Mouse (Mus musculus) cerebellum, postnatal 14 days (tissue): Measurements from ENCODE around the gene Tmprss2.
"Not testable (repeated sequence)": the region's sequence is repeated elsewhere in the genome, so short reads cannot be mapped to it uniquely, and the experiment has no call there.

Experiments
- DNase-seq, 2 experiments: peaks; one replicate each; pipeline ENCODE4 v3.0.0; 2021; ENCODE audit warnings: mixed read lengths in 2 of 2

Gene Tmprss2

DNA sequence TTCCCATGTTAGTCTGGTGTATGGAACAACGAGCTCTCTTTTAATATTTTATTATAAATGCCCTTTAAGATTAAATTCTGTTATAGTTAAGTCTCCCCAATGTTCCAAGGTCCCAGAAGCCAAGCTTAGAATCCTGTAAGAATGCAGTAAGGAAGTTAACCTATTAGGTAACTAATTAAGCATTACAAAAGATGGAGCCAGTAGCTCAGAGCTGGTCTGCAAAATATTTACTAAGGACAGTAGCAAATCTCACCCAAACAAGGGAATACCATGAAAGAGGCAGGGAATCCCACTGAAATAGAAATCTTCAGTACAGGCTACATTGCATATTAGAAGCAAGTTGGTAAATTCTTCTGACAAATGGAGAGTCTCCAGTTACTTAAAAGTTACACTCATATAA, 28.1 kb downstream of the Tmprss2 start:
- not testable (repeated sequence) for DNase-seq

DNA sequence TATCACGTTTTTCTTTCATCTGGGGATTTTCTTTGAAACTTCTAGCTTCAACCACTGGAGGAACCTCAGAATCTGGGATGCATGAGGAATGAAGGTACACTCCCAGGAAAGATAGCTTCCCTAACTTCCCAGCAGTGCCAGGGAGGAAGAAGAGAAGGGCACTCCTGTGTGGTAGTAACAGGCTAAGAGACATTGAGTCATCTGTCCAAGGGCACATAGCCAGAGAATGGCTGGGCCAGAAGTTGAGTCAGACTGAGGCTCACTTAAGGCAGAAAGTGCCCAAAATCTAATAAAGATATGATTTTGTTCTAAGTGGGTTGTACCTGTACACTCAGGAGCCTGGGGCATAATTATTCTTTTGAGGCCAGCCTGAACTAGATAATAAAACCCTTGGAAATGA, 41.6 kb downstream of the Tmprss2 start:
- no peak for DNase-seq

DNA sequence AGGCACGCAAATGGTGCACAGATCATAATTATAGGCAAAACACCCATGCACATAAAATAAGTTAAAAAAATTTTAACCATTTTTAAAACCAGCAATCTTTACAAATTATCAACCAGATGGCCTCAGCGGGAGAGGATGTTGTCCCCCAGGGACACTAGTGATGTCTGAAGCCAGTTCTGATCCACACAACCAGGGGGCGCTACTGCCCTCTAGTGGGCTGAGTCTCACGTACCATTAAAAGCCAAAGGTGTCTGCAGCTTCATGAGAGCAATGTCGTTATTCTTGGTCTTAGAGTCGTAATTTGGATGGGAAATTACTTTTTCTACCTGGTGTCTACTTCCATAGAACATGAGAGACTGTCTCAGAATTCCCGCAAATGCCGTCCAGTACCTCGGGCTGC, 42.3 kb downstream of the Tmprss2 start:
- peak; percentile 53 to 74 for DNase-seq

DNA sequence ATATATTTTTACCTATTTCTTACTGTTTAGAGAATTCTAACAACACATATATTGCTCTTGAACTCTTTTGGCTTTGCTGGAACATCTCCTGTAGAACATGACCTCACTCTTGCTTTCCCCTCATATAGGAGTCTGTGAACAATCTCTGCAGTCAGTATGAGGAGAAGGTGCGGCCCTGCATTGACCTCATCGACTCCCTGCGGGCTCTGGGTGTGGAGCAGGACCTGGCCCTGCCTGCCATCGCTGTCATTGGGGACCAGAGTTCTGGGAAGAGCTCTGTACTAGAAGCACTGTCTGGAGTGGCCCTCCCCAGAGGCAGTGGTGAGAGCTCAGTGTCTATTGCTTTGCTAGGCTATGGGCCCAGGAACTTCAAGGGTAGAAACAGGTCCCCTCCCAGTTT, 66.7 kb downstream of the Tmprss2 start:
- DNase-seq = no peak

DNA sequence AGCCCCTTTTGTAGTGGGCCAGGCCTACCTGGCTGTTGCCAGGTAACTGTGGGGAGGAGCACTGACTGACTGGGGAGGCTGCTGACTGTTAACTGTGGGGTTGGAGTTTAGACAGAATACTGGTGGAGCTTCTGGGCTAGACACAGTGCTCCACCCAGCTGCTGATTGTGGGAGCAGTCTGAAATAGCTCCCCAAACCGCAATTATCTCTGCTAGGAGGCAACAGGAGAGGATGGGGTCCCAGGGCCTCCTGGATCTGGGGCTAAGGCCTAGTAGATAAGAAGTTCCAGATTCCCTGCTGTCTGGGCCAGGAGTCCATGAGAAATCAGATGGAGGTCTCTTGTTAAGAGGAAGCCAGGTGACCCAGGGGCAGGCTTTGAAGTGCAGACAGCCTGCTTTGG, 74.1 kb downstream of the Tmprss2 start:
- DNase-seq = no peak

DNA sequence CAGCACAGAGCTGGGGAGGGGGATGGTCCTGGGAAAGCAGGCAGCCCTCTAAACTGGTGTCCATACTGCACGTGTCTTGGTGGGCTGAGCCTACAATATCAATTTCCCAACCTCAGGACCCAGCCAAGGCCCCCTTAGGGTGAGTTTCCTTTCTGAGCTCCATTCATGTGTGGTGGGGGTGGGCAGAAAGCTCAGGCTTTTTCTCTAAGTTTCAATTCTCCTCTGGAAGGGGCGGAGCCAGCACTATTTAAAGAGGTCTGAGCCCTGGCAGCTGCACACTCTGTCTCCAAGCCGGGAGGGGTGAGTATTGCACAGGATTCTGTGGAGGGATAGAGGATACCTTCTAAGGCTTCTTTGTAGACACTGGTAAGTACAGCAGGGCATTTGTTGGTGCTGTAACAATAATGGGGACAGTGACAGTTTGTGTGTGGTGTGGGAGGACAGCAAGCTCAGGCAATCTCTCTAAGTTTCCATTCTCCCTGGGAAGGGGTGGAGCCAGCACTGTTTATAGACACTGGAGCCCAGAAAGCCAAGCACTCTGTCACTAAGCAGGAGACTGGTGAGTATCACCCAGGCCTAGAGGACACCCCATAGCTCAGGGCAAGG, 75.1 kb downstream of the Tmprss2 start:
- DNase-seq = peak; percentile 5 to 11

DNA sequence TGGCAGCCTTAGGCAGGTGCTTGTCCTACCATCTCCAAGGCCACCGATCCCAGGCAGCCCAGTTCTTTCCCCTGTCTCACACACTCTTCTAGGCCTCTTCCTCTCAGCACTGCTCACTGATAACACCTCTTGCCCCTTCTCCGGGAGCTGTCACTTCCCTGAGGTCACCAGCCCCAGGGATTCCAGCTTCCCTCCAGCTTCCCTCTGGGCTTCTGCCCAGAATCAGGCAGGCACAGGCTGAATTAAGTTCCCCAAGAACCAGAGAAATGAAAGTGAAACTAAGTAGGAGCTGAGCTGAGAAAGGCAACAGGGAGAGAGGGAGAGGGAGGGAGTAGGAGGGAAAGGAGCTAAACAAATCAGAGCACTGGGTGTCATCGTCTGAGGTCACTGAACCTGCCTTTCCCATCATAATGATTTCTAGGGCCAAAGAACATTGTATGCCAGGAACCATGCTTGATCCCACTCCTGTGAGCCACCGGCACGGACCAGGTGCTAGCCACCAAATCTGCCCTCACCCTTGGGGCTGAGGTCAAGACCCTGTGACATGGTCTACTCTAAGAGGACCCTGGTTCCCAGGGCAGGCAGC, 76.0 kb downstream of the Tmprss2 start:
- DNase-seq = peak in 1 of 2 experiments; percentile 17

DNA sequence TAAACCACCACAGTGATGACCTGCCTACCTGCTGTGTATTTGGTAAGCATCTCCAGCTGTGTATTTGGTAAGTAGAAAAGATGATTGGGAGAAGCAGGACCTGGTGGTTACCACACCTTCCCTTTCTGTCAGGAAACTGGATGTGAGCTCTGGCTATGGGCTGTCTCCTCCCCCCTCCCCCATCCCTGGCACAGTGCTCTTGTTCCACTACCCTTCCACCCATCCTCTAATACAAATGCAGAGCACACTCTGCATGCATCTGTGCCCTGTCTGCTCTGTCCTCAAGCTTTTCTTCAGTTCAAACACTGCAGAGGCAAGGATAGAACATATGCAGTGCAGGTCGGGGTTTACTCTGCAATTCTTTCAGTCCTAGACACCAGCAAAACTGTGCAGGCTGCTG, 76.5 kb downstream of the Tmprss2 start:
- DNase-seq = peak; percentile 11 to 23

DNA sequence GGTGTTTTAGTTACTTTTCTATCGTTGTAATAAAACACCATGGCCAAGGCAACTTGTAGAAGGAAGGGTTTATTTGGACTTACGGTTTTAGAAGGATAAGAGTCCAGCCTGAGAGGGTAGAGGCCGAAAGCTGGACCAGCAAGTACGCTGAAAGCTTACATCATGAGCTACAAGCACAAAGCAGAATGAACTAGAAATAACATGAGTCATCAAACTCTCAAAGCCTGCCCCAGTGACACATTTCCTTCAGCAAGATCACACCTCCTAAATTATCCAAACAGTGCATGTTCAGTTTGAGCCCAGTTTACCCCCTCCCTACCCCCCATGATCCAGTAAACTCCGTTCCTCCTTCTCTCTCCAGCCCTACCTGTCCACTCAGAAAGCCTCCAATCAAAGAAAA, 77.2 kb downstream of the Tmprss2 start:
- no peak for DNase-seq

DNA sequence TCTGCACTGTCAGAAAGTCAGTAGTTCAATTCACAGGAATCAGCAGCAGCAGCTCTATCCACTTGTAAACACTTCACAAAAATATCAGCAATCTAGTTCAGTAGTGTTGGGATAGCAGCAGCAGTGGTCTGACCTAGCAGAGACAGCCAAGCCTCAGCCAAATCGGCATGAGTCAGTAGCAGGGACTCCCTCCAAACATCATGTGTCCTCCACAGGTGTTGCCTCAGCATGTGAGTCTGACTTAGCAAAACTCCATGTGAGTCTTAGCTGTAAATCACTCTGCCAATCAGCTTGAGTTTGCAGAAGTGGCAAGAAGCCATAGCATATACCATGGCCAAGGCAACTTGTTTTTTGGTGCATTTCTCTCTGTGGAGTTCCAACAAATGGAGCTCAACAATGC, 77.9 kb downstream of the Tmprss2 start:
- DNase-seq = no peak

DNA sequence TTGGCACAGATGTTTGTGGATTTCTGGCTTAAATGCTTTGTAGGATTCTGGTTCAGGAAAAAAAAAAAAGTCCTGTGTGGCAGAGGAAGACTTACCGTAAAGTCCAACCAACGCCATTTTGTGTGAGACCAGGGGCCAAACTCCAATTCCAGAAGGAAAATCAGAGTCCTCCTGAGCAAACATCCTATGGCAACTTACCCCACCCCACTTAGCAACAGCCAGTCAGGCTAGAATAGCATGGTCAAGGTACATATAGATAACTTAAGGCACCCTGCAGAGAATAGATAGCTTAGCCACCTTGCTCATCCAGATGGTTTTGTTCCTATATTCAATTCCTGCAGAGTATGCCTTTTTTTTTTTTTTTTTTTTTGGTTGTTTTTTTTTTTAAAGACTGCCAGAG, 81.8 kb downstream of the Tmprss2 start:
- DNase-seq = no peak

DNA sequence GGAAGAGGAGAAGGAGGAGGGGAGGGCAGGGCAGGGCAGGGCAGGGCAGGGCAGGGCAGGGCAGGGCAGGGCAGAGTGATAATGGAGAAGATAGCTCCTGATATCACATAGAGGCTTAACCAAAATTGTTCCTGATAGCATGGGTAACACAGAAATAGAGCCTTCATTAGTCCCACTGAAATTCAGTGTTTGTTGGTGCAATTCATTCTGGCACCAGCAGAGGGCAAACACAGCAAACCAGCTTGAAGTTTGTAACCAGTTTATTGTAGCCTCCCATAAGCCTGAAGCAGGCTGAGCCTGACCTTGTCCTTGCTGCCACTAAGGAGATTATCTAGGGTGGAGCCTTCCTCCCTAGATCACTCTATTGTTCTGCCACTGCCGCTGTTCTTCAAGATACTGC, 88.0 kb downstream of the Tmprss2 start:
- peak; percentile 73 to 78 for DNase-seq

DNA sequence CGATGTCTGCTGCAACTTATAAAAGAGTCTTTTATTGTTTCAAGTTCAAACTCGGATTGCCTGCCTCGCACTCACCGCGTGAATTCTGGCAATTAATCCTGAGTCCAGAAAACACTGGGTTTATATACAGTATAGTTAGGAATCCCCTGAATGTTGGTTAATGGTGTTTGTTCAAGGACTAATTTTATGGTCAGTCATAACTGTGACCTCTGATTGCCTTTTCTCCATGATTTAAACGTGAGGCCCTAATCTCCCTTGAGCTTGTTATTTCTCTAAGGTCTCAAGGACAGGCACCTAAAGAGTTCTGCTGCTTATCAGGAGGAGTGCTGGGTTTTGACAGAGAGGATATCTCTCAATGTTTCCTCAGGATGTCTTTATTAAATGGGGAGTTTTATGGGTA, 89.0 kb downstream of the Tmprss2 start:
- DNase-seq = no peak

DNA sequence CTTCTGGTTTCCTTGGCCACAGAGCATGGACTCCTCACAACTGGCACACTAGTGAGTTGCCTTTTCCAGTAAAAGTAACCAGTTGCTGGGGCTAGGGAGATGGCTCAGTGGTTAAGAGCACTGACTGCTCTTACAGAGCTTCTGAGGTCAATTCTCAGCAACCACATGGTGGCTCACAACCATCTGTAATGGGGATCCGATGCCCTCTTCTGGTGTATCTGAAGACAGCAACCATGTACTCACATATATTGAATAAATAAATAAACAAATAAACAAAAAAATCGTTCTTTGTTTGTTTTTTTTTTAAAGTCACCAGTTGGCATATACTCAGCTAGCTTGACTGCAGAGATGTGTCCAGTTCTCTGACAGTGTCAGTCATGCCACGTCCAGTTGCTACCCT, 94.7 kb downstream of the Tmprss2 start:
- no peak for DNase-seq
